Mouse (Mus musculus): Measurements from ENCODE around the gene Terb1. TPM values are rescaled to one million over a fixed set of nuclear protein-coding genes. Genes with fewer than 3 reads are reported as not detected.

The Terb1 gene
- 0.12 TPM for polyA plus RNA-seq (2017; shearing (Covaris generic))

DNA sequence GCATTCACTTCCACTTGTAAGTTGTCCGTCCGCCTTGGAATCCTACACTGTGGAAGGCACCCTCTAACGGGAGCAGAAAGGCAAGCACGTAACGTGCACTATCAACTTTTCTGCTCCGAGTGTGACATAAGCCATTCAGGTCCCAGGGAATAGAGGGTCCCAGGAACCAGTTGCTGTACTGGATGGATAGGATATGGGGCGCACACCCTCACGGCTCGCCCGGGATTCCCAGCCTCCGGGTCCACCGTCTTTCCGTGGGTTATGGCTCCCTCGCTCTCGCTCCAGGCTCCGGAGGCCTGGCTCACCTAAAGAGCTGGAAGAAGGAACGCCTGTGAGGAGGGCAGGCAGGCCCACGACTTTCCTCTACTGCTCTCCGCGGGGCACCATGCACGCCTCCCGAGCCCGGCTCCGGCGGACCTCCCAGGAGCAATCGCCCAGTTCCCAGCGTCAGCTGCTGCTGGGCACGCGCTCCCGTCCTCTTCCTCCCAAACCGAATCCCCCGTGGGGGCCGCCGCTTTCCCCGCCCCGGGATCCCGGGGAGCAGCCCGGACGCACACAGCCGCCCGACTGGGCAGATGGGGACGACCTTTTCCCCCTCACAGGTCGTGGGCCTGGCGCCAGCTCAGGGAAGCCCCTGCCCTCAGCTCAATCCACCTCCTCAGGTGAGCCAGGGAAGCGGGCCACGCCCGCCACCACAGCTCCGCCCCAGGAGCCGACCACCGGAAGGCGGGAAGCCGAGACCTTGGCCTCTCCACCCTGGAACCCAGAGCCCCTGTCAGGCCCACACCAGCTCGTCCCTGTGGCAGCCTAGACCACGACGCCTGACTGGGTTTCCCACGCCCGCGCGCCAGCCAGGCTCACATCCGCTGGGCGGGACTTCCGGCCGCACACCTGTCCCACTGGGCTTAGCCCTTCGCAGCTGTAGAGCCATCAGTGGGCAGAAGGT lies at the start of gene Terb1:
Gene Terb1, minus strand, starts transcription at position 850 of the 946 bp plus-strand sequence.

DNA sequence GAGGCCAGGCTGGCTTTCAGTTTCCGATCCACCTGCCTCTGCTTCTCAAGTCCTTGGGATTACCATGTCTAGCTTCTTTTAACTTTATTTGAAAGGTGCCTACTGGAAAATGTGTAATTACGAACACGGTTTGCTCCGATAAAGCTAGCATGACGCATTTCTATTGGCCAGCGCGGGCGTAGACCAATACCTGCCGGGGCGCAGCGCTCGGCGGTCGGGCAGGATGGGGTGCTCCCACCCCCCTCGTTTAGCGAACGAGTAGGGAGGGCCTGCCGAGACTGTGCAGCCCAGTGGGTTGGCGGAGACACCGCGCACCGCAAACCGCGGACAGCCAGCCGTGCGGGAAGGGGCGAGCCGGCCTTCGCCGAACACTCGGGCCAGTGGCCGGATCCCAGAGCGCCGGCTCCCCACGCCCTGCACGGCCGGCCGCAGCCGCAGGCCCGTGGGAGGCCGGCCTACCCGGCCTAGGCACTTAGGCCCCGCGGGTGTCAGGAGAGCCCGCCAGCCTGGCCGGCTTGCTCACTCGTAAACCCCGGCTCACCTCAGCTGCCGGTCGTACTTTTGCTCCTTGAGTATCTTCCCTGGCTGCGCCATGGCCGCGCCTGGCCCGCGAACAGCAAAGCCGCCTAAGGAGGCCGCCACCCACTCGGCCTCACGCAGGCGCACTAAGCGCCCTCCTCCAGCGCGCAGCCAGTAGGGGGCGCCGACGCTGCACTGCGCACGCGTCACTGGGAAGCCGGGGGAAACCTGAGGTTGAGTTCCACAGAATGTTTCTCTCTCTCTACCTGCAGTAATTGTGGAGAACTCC lies 24.5 kb upstream of the Terb1 start, which contains the start of the genes Nae1 and Car7:
Gene Nae1, minus strand, starts transcription at position 667 of the 808 bp plus-strand sequence.
Gene Car7, plus strand, starts transcription at position 719 of the 808 bp plus-strand sequence.

DNA sequence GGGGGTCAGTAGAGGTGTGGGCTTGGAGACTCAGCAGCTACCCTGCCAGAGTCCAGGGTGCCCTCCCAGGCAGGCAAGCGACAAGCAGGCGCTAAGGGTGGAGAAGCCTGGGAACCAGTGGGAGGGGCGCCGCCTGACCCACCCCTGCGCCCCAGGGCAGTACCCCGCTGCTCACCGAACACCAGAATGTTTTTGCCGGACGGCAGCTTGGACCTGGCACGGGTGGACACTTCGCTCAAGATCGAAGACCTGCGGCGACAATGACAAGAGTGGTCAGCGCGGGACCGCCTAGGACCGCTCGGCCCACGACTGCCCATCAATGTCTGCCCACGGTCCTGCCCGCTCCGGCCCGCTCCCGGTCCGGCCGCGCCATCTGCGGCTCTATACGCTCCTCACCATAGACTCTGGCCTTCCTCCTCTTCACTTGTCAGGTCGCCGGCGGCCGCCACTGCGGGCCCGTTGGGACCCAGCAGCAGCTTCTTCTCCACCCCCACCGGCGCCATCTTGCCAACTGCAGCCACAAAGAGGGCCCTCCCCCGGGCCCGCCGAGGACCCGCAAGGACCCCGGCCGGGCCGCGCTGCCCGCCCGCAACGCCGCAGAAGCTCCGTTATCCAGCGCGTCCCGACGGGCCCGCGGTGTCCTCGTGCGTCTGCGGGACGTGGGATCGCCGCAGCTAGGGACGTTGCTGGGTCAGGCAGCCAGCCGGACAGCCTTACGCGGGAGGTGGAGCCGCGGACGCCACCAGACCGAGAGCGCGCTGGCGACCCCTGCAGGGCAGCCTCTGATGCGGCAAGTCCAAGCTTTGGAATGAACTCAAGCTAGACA lies 67.2 kb downstream of the Terb1 start, which contains the start of gene Dync1li2:
Gene Dync1li2, minus strand, starts transcription at position 749 of the 826 bp plus-strand sequence.

Other genes starting within 250 kb of the Terb1 start
- not detected for gene Cmtm2a, start 216.7 kb downstream of the Terb1 start, polyA plus RNA-seq (2017; shearing (Covaris generic))
- gene Gm45711, start 199.8 kb downstream of the Terb1 start, polyA plus RNA-seq (2017; shearing (Covaris generic)), result not detected
- gene Cmtm1, start 199.8 kb downstream of the Terb1 start, polyA plus RNA-seq (2017; shearing (Covaris generic)), result not detected
- not detected for gene Gm11020, start 188.3 kb downstream of the Terb1 start, polyA plus RNA-seq (2017; shearing (Covaris generic))
- gene Cmtm2b, start 187.7 kb downstream of the Terb1 start, polyA plus RNA-seq (2017; shearing (Covaris generic)), result not detected
- gene Cmtm3, start 170.5 kb downstream of the Terb1 start, polyA plus RNA-seq (2017; shearing (Covaris generic)), result 29.7 TPM
- gene Cmtm4, start 114.1 kb downstream of the Terb1 start, polyA plus RNA-seq (2017; shearing (Covaris generic)), result 0.09 TPM
- 52.2 TPM for gene Dync1li2, start 66.9 kb downstream of the Terb1 start, polyA plus RNA-seq (2017; shearing (Covaris generic))
- gene Nae1, start 24.7 kb upstream of the Terb1 start, polyA plus RNA-seq (2017; shearing (Covaris generic)), result 103 TPM
- 5.3 TPM for gene Car7, start 24.8 kb upstream of the Terb1 start, polyA plus RNA-seq (2017; shearing (Covaris generic))
- 7.9 TPM for gene Pdp2, start 81.5 kb upstream of the Terb1 start, polyA plus RNA-seq (2017; shearing (Covaris generic))
- not detected for gene Cdh16, start 114.5 kb upstream of the Terb1 start, polyA plus RNA-seq (2017; shearing (Covaris generic))
- 21.7 TPM for gene Rrad, start 121.4 kb upstream of the Terb1 start, polyA plus RNA-seq (2017; shearing (Covaris generic))
- gene Ciao2b, start 132.1 kb upstream of the Terb1 start, polyA plus RNA-seq (2017; shearing (Covaris generic)), result 164 TPM
- gene Ces2a, start 224.1 kb upstream of the Terb1 start, polyA plus RNA-seq (2017; shearing (Covaris generic)), result not detected

Measured in CD4-positive, CD25-positive, alpha-beta regulatory T cell, adult 9 weeks (primary cell).